Mouse (Mus musculus) layer of hippocampus, postnatal 10 days (tissue): ENCODE measurements around the gene Klhl35. TPM values are rescaled to one million over a fixed set of nuclear protein-coding genes. Genes with fewer than 3 reads are reported as not detected.
A peak's percentile ranks its signal among the peaks of the same experiment; 100 is the strongest.

Experiments used
- DNase-seq, 2 experiments: peaks; one replicate each; pipeline ENCODE4 v3.0.0; 2021; ENCODE audit warnings: low spot score in 2 of 2
- total RNA-seq, 2 experiments: library from RNA; stranded (reverse); gene quantifications; 2 replicates each; pipeline ENCODE4 v1.2.3; 2021

Klhl35 gene
- total RNA-seq, 2 experiments from 2014 or later: 4.8 to 6.2 TPM

DNA sequence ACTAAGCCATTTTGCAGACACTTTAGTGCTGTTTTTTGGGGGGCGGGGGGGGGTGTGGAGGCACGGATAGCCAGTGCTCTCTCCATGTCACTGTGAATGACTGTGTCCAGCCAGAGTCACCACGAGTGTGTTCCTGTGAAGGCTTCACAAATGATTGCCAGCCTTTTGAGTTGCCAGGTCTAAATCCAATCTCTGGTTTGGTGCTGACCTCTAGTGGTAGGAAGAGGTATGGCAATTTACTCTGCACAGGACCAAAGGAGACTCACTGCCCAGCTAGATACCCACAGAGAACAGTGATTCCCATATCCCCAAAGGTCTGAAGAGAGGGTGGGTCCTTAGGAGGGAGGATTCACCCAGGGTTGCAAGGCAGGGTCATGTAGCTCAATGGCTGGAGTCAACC, 15.1 kb upstream of the Klhl35 start:
- peak; percentile 77 to 85 for DNase-seq

DNA sequence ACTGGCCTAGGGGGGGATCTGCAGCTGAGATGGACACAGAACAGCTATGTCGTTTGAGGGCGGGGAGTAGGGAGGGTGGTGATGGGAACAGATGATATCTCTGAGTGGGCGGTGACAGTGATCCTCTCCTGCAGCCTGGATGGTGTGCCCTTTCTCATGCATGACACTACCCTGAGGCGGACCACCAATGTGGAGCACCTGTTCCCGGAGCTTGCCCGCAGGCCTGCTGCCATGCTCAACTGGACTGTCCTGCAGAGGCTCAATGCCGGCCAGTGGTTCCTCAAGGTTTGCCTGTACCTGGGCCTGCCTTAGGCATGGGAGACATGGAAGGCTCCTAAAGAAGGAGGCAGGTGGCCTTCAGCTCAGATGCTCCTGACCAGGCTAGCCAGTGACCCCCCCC, 12.9 kb upstream of the Klhl35 start:
- no peak for DNase-seq

DNA sequence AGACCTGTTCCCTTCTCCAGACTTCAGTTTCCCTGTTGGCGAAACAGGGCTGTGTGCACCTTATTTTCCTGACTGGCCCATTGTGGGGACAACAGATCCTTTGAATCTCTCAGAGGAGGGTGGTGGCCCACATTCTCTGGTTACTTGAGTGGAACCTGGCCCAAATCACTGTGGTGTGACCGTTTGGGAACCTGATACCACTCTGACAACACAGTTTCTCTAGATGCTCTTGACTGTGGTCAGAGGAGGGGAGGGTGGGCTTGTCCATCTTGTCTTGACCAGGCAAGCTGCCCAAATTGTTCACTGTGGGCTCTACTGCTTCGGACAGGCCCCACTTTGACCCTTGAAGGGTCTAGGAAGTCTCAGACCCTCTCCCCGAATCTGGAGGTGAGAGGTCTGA, 11.8 kb upstream of the Klhl35 start:
- no peak for DNase-seq

DNA sequence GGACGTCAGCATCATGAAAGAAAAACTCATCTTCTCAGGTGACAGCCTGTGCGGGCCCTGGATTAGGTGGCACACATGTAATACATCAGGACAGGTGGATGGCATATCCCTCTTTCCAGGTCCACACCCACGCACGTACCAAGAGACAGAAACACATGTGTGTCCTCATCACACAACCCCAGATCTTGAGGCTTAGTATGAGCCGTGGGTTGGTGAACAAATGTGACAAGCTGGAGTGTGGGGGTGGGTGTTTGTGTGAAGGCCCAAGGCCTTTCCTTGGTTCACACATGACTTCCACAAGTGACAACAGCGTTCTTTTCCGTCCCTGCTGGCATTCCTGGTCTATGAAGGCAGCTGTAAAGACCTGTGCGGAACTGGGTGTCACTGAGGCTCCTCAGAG, 7.0 kb upstream of the Klhl35 start:
- DNase-seq: no peak

DNA sequence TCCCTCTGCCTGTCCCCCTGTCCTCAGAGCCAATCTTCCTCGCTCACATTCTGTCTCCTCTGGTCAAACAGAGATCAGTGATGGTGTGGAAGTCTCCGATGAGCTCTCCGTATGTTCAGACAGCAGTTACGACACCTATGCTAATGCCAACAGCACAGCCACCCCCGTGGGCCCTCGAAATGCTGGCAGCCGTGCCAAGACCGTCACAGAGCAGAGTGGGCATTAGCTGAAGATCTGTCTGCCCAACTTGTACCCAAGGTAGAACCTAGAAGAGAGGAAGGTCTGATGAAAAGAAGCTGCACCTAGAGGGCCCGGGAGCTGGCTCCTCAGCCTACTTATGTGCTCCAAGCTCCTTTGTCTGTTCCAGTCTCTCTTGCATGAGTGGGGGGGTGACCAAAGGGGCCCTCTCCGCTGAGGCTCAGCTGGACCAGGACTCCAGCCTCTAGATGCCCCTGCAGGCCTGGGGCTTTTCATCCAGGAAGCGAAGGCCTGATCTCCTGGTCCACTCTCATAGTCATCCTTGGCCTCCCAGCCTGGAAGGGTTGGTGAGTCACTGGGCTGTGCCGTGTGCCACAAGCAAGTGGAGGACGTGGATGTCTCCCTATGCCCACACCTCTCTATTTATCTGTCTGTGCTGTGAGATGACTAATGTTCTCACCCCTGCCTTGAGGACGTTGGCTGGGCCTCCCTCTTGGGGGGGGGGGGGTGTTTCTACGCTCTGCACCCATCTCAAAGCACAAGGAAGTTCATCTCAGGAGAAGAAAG, 5.7 kb upstream of the Klhl35 start:
- no peak for DNase-seq

DNA sequence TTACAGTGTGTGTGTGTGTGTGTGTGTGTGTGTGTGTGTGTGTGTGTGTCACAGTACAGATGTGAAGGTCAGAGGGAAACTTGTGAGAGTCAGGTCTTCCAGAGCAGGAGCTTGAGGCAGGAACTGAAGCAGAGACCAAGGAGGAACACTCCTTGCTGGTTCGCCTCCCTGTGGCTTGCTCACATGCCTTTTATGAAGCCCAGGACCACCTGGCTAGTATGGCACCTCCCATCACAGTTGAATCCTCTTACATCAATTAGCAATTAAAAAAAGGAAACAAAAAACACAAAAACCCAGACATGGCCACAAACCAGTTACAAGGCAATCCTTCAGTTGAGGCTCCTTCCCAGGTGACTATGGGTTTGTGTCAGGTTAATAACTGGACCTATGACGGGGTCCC, 2.7 kb upstream of the Klhl35 start:
- DNase-seq: no peak

DNA sequence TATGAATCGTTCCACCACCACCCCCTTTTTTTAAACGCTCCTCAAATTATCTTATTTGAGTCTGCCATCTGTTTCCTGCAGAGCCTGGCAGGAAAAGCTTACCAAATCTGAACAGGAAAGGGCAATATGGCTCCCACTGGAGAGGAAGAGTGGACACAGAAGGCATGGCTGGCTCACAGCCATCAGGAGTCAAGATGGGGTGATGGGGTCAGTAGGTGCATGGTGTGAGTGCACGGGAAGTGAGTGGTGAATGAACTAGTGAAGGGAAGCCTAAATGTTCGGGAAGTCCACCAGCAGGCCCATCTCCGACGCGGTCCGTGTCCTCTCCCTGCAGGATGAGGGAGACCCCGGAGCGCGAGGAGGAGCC, 2.1 kb downstream of the Klhl35 start:
- DNase-seq: peak in 1 of 2 experiments; percentile 60

DNA sequence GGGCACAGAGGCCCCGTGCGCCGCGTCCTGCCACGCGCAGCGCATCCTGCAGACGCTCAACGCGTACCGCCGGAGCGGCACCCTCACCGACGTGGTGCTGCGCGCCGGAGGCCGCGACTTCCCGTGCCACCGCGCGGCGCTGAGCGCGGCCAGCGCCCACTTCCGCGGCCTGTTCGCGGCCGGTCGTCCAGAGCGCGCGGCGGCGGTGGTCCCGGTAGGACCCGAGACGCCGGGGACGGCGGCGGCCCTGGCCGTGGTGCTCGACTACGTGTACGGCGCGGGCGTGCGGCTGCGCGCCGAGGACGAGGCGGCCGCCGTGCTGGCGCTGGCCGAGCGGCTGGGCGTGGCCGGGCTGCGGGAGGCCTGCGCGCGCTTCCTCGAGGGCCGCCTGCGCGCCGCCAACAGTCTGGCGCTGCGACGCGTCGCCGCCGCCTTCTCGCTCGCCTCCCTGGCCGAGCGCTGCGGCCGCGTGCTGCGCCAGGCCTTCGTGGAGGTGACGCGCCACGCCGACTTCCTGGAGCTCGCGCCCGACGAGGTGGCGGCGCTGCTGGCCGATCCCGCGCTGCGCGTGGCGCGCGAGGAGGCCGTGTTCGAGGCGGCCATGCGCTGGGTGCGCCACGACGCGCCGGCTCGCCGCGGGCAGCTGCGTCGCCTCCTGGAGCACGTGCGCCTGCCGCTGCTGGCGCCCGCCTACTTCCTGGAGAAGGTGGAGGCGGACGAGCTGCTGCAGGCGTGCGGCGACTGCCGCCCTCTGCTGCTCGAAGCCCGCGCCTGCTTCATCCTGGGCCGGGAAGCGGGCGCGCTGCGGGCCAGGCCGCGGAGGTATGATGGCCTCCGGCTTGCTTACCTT, 2.7 kb downstream of the Klhl35 start:
- peak; percentile 65 to 77 for DNase-seq

DNA sequence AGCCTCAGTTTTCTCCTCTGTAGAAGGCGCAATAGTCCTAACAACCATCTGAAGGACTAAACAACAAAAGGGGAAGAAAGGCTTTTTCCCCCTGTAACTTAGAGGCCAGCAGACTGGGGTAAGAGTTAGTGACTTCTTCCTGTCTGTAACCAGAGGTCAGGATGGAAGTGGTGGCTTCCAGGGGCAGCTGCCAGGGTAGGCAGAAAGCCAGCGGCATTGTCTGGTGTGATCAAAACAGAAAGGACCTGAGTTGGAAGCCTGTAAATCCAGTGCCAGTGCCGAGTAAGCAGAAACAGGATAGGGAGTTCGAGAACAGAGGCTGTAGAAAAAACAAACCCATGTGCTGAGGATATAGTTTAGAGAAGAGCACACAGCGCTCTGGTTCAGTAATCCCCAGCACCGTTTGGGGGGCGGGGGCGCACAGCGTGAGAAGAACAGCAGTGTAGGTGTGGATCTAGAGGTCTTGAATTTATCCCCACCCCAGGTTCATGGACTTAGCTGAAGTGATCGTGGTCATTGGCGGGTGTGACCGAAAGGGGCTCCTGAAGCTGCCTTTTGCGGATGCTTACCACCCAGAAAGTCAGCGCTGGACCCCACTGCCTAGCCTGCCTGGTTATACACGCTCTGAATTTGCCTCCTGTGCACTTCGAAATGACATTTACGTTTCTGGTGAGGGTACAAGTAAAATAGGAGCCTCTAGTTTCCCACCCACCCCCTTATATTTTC, 4.0 kb downstream of the Klhl35 start:
- peak in 1 of 2 experiments; percentile 39 for DNase-seq

DNA sequence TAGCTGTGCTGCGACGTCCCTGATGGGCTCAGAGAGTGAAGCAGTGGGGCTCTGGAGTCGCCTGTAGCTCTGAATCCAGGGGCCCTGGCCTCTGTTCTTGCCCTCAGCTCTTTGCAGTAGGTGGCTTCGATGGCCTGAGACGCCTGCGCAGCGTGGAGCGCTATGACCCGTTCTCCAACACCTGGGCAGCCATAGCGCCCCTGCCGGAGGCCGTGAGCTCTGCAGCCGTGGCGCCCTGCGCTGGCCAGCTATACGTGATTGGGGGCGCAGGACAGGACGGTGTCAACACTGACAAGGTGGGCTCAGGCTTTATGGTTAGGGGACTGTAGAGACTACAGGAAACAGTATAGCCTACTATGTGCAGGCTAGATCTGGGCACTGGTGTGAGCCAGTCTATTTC, 5.8 kb downstream of the Klhl35 start:
- DNase-seq: peak in 1 of 2 experiments; percentile 19

DNA sequence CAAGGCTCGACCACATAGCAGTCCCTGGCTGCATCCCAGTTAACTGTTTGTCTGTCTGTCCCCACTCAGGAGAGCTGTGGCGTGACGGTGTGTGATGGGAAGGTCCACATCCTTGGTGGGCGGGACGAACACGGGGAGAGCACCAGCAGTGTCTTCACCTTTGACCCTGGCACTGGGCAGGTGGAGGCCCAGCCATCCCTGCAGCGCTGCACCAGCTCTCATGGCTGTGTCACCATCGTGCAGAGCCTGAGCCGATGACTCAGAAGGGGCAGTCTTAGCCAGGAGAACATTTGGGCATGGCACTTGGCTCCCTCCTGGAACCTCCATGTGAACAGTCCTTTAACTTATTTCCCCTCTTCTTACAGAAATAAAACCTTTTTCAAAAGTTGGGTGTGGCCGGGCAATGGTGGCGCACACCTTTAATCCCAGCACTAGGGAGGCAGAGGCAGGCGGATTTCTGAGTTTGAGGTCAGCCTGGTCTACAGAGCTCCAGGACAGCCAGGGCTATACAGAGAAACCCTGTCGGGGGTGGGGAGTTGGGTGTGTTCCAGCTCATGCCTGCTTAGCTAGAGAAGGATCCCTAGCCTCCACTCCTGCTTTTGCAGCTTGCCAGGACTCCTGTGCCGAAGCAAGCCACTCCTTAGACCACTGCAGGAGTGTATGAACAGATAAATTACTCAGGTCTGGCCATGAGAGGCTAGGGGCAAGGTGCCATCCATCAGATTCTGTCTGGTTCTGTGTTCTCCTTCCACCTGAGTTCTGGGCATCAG, 8.0 kb downstream of the Klhl35 start:
- DNase-seq: peak in 1 of 2 experiments; percentile 31

DNA sequence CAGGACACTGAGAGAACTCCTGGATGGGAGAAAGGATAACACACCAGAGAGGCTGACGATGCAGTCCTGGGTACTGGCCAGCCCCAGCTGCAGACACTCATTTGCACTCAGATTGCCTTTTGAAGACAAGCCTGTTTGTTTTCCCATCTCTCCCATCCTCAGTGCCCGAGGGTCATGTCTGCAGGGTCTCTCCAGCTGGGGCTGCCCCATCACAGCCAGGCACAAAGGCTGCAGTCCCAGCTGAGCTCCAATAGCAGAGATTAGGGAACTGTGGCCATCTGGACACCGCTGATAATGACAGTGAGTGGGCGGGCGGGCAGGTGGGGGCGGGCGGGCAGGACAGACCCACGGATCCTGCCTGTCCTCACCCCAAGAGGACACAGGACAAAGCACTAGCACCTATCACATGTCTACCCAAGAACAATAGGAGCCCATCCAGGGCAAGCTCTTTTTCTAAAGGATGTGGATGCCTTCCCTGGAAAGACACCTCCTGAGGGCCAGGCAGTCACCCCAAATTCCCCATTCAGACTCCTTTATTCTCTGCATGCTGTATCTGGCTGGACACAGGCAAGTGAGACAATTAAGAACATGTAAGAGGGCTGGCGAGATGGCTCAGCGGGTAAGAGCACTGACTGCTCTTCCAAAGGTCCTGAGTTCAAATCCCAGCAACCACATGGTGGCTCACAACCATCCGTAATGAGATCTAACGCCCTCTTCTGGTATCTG, 9.2 kb downstream of the Klhl35 start:
- peak in 1 of 2 experiments; percentile 39 for DNase-seq

DNA sequence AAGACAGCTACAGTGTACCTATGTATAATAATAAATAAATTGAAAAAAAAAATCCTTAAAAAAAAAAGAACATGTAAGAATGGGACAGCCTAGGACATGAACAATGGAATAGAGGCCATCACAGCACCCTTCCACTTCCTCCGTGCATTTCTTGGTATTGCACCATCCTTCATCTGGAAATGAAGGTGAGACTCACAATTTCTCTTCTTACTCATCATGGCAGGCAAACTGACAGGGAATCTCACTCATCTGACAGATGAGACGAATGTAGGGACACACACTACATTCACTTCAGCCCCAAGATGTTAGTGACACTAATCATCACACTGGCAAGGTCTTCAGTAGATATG, 9.7 kb downstream of the Klhl35 start:
- DNase-seq: no peak

DNA sequence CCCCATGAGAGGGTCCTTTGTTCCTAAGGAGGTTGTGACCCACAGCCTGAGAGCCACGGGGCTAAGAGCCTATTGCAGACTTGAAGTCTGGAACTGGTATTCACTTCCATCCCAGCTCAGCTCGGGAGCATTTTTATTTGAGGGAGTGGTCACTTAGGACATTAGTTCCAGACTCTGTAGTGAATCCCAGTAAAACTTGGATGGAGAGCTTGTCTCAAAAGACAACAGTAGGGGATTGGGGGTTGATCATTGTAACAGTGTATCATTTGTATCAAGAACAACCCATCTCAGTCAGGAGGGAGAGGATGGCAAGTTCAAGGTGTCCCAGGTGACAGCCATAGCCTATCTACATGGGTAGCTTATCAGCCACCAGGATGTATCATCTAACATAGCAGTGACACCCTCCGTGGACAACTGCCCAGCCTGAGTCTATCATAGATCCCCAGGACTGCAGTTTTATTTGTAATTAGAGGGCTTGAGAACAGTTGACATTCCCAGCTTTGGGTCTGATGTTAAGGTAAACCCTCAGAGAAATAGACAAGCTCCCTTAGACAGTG, 10.8 kb downstream of the Klhl35 start:
- DNase-seq: peak in 1 of 2 experiments; percentile 11

DNA sequence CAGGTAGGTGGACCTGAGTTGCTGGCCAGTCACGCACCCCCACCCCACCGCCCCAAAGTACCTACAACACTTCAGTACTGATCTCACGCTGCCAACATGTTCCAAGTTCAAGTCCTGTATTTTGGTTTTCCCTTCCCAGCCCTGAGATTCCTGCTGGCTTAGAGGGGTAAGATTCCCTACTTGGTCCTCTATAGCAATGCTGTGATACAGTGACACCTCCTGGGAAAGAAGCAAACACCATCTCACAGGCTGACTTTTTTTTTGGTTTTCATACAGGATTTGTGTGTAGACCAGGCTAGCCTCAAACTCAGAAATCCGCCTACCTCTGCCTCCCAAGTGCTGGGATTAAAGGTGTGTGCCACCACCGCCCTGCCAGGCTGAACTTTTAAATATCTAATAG, 11.4 kb downstream of the Klhl35 start:
- no peak for DNase-seq

DNA sequence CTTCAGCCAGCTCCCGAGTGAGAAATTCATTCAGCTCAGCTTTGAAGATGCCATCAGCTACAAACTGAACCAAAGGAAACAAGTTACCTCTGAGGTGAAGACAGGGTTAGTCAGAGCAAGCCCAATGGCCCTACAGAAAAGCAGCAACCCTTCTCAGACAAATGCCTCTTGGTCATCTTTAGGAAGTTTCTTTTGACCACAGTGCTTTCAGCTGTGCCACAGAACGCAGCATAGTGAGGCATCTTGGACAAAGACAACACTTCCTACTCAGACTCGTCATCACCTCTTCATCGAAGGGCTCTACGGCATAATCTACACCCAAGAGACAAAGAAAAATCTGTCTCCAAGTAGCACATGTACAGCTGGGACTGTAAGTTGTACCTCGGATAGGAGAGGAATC, 16.8 kb downstream of the Klhl35 start:
- DNase-seq: no peak

DNA sequence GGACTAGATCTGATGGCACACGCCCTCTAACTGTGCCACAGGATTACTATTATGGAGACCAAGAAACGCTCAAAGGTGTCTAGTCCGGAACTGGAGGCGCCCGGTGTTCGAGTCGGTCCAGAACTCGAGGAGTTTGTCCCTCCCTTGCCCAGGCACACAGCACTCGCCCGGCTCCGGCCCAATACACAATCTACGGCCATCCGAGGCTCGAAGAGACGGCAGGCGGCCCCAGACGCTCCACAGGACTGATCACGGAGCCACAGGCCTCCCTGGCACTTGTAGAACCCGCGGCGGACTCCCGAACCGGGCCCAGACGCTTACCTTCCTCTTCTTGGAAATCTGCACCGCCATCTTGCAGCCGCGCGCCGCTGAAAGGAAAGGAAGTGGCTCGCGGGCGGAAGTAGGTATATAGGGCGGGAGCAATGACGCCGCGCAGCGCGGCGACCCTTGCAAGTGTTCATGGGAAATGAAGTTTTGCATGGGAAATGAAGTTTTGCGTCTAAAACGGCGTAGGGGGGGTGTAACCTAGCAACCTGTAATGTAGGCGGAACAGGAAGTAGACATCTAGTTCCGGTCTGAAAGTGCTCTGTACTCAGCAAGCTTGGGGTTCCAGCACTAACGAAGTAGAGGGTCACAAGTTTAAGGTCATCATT, 17.6 kb downstream of the Klhl35 start, which contains the start of gene Rps3:
TSS of gene Rps3 (minus strand) at position 468 of the 653 bp plus-strand sequence.
- peak; percentile 92 to 93 for DNase-seq

DNA sequence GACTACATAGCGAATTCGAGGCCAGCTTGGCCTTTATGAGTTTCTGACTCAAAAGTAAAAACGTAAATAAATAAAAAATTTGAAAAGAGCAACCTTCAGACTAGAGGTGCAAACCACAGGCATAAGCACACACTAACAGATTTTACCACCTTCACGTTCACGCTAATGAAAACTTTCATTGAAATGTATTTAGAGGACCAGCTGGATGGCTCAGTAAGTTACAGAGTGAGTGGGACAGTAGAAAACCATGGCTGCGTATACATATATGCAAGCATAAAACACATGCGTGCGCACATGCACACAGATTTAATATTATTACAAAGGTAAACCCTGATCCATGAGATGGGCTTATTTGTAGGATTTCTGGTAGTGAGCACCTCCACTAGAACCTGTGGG, 18.1 kb downstream of the Klhl35 start:
- no peak for DNase-seq

DNA sequence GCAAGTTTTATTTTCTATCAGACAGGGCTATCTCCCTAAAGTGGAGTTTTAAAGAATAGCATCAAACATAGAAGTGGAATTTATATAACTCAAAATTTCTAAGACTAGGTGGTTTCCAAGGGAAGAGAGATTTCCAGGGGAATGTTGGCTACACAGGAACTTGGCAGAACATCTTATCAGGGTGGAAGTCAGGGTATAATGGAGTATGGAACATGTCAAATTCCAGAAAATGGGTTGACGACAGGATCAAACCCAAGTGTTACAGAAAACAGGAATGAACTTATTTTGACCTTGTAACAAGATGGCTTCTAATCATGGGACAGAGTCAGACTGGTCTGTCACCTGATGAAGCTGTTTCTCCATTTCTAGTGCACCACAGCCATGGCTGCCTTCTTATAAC, 18.9 kb downstream of the Klhl35 start:
- no peak for DNase-seq

DNA sequence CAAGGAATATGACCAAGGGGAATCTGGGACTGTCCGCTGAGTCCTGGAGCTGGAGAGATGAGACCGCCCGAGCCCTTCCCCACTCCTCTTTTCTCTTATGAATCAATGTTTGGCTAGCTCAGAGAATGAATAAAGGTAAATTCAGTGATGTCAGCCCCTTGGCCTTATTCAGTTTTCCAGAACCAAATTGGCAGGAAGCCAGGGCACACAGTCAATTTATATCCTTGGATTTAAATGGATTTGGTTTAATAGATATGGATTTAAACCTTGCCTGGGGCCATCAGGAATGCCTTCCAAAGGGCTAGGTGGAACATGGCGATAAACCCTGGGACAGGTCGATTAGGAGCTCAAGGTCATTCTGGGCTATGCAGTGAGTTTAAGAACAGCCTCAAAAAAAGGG, 23.9 kb downstream of the Klhl35 start:
- DNase-seq: no peak
